Mouse (Mus musculus) layer of hippocampus, adult 2 months (tissue): ENCODE results near the gene Rhoh. TPM values are rescaled to one million over a fixed set of nuclear protein-coding genes. Genes with fewer than 3 reads are reported as not detected.
A peak's percentile ranks its signal among the peaks of the same experiment; 100 is the strongest.

Experiments
- DNase-seq, 2 experiments: peaks; one replicate each; pipeline ENCODE4 v3.0.0; 2022; ENCODE audit warnings: low spot score in 2 of 2
- H3K27ac ChIP-seq: fragments of 200-600 bp; 2 replicates; pipeline ENCODE4 v1.8.1; 2022
- H3K4me3 ChIP-seq: fragments of 200-600 bp; 2 replicates; pipeline ENCODE4 v1.8.1; 2022; ENCODE audit warnings: mild to moderate bottlenecking
- CTCF ChIP-seq: fragments of 200-600 bp; conservative IDR thresholded peaks from 2 replicates; pipeline ENCODE4 v1.8.1; 2022; ENCODE audit warnings: antibody characterized with exemption, mild to moderate bottlenecking, moderate library complexity
- total RNA-seq, 2 experiments: library from RNA; stranded (reverse); gene quantifications; 2 replicates each; pipeline ENCODE4 v1.2.3; 2021

Gene Rhoh
- total RNA-seq, 2 experiments from 2014 or later: 0.69 to 0.97 TPM

GRCm38 (mm10) chr5:65933764-65934163 is 72.8 kb downstream of the Rhoh start:
- no peak overlapping the region for H3K27ac ChIP-seq
- H3K4me3 ChIP-seq: no peak overlapping the region
- DNase-seq: no peak
- TF ChIP-seq CTCF: no peak

GRCm38 (mm10) chr5:65934783-65935182 is 73.8 kb downstream of the Rhoh start, which contains the start of gene Chrna9:
Gene Chrna9 (plus strand): TSS chr5:65934921.
- no peak for TF ChIP-seq CTCF

GRCm38 (mm10) chr5:65937011-65937726 is 76.2 kb downstream of the Rhoh start:
- no peak overlapping the region for H3K4me3 ChIP-seq
- DNase-seq: no peak
- no peak for TF ChIP-seq CTCF
- no peak overlapping the region for H3K27ac ChIP-seq

More at GRCm38 (mm10) chr5:65934783-65935182, 73.8 kb downstream of the Rhoh start, which contains the start of gene Chrna9:
- Histone ChIP-seq H3K27ac (no peak within 1 kb of the TSS), H3K4me3 (no peak within 1 kb of the TSS)
- no peak for DNase-seq

GRCm38 (mm10) chr5:65937998-65938715 is 77.1 kb downstream of the Rhoh start:
- TF ChIP-seq CTCF: peak; percentile 98
- Histone ChIP-seq H3K27ac (no peak overlapping the region), H3K4me3 (no peak overlapping the region)
- peak; percentile 74 to 88 for DNase-seq

- no peak overlapping the region for H3K27ac ChIP-seq
- no peak for TF ChIP-seq CTCF
- no peak for DNase-seq
- H3K4me3 ChIP-seq: no peak overlapping the region
These were observed 80.1 kb downstream of the Rhoh start for GRCm38 (mm10) chr5:65941145-65941544.

Other genes with a start within 250 kb of the Rhoh start
- 10 to 100 TPM; 79.5 to 84.3 TPM for gene Pds5a, start 162.9 kb upstream of the Rhoh start, total RNA-seq
- gene N4bp2, start 97.7 kb upstream of the Rhoh start, total RNA-seq: 10 to 100 TPM in 1 of 2 experiments, 1 to 10 TPM in 1; 9.7 to 11.9 TPM
- gene Chrna9, start 73.7 kb downstream of the Rhoh start, total RNA-seq: not detected
- not detected for gene 9130230L23Rik, start 143.1 kb downstream of the Rhoh start, total RNA-seq